Mouse (Mus musculus): ENCODE data around the gene Ifitm10. TPM values are rescaled to one million over a fixed set of nuclear protein-coding genes. Genes with fewer than 3 reads are reported as not detected.

The Ifitm10 gene
- total RNA-seq, 2 experiments from 2014 or later, result 1.5 TPM; not detected in 1

- ATAC-seq (replicated peaks; ENCODE audit: poor library complexity, severe bottlenecking), result no peak
Measured at GRCm38 (mm10) chr7:142391609-142392008, 18.1 kb upstream of the Ifitm10 start.

GRCm38 (mm10) chr7:142391108-142391507, 17.6 kb upstream of the Ifitm10 start:
- no peak for ATAC-seq (replicated peaks; ENCODE audit: poor library complexity, severe bottlenecking)

GRCm38 (mm10) chr7:142389961-142390650, 16.6 kb upstream of the Ifitm10 start:
- ATAC-seq (replicated peaks; ENCODE audit: poor library complexity, severe bottlenecking), result peak; percentile 46

GRCm38 (mm10) chr7:142388740-142389139, 15.2 kb upstream of the Ifitm10 start:
- no peak for ATAC-seq (replicated peaks; ENCODE audit: poor library complexity, severe bottlenecking)

GRCm38 (mm10) chr7:142388198-142388597, 14.6 kb upstream of the Ifitm10 start:
- ATAC-seq (replicated peaks; ENCODE audit: poor library complexity, severe bottlenecking), result no peak

- peak; percentile 63 for ATAC-seq (replicated peaks; ENCODE audit: poor library complexity, severe bottlenecking)
Measured at GRCm38 (mm10) chr7:142387419-142388148, 14.0 kb upstream of the Ifitm10 start, which contains the start of gene Ctsd. TSS of gene Ctsd (minus strand) at chr7:142388038.

- ATAC-seq (replicated peaks; ENCODE audit: poor library complexity, severe bottlenecking), result no peak
Measured at GRCm38 (mm10) chr7:142386621-142387201, 13.2 kb upstream of the Ifitm10 start.

- no peak for ATAC-seq (replicated peaks; ENCODE audit: poor library complexity, severe bottlenecking)
Measured at GRCm38 (mm10) chr7:142385742-142386403, 12.3 kb upstream of the Ifitm10 start.

- no peak for ATAC-seq (replicated peaks; ENCODE audit: poor library complexity, severe bottlenecking)
Measured at GRCm38 (mm10) chr7:142384306-142384705, 10.8 kb upstream of the Ifitm10 start.

GRCm38 (mm10) chr7:142382567-142382966, 9.0 kb upstream of the Ifitm10 start, which contains the start of gene Gm49369:
TSS of gene Gm49369 (minus strand) at chr7:142382667.
- ATAC-seq (replicated peaks; ENCODE audit: poor library complexity, severe bottlenecking), result no peak

GRCm38 (mm10) chr7:142381175-142381574, 7.6 kb upstream of the Ifitm10 start:
- ATAC-seq (replicated peaks; ENCODE audit: poor library complexity, severe bottlenecking), result peak; percentile 35

- ATAC-seq (replicated peaks; ENCODE audit: poor library complexity, severe bottlenecking), result no peak
Measured at GRCm38 (mm10) chr7:142379186-142379585, 5.6 kb upstream of the Ifitm10 start.

- no peak for ATAC-seq (replicated peaks; ENCODE audit: poor library complexity, severe bottlenecking)
Measured at GRCm38 (mm10) chr7:142377233-142377925, 3.8 kb upstream of the Ifitm10 start.

GRCm38 (mm10) chr7:142376096-142376495, 2.5 kb upstream of the Ifitm10 start:
- ATAC-seq (replicated peaks; ENCODE audit: poor library complexity, severe bottlenecking), result no peak

GRCm38 (mm10) chr7:142375261-142375724, 1.7 kb upstream of the Ifitm10 start:
- no peak for ATAC-seq (replicated peaks; ENCODE audit: poor library complexity, severe bottlenecking)

GRCm38 (mm10) chr7:142374413-142375015, 961 bp upstream of the Ifitm10 start:
- no peak for ATAC-seq (replicated peaks; ENCODE audit: poor library complexity, severe bottlenecking)

- no peak for ATAC-seq (replicated peaks; ENCODE audit: poor library complexity, severe bottlenecking)
Measured at GRCm38 (mm10) chr7:142373039-142373438, 514 bp downstream of the Ifitm10 start.

GRCm38 (mm10) chr7:142371768-142372661, 1.5 kb downstream of the Ifitm10 start:
- ATAC-seq (replicated peaks; ENCODE audit: poor library complexity, severe bottlenecking), result peak; percentile 48

- no peak for ATAC-seq (replicated peaks; ENCODE audit: poor library complexity, severe bottlenecking)
Measured at GRCm38 (mm10) chr7:142371398-142371767, 2.2 kb downstream of the Ifitm10 start.
